Mouse (Mus musculus): Measurements from ENCODE around the gene Tmem95.

Tmem95 gene

DNA sequence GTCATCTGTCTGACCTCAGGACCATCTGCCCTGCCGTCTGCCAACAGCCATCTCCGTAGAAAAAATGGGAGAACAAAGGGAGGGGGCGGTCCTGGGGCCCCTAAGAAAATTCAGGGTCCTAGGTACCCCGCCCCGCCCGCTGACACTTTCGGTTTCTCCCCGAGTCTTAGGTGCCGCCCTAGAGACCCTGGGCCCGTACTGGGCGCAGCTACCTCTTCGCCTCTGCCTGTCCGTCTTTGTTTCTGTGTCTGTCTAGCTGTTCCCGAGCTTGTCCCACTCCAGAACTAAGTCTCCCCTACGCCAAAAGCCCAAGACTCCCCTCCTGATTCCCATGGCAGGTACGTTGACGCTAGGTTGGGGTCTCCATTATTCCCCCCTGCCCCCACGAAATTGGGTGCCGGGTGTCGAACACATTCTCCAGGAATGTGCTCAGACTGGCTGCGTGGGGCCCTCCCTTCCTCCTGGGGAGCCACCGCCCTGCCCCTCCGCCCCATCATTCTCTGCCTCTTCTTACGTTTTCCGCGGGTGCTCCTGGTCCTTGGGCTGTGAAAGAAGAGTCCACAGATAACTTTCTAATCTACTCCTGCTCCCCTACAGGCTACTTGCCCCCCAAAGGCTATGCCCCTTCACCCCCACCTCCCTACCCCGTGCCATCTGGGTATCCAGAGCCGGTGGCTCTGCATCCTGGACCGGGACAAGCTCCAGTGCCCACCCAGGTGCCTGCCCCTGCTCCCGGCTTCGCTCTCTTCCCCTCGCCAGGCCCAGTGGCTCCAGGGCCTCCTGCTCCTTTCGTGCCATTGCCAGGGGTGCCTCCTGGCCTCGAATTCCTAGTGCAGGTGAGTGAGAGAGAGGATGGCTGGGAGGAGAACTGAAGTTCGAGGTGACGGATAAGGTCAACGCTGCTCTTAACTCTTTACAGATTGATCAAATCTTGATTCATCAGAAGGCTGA is 30.8 kb downstream of the Tmem95 start:
- no peak for DNase-seq (ENCODE audit: low spot score)

DNA sequence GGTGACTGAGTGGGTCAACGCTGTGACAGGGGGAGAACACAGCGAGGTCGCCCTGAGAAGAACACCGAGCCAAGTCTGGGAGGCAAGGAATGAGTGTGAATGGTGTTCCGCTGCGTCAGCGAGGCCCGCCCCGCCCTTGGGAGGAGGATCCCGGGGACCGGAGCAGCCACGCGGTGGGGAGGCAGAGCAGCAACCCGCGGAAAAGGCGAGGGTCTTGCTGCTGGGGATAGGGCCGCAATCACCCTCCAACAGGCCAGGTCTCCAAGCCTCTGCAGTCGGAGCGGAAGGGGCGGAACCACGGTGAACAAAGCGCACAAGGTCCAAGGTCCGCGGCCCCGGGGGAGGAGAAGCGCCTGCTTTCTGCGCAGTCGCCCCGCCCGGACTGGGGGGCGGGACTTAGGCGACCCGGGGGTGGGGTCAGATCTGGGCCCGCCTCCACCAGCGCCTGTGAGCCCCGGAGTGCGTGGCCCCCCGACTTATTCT is 31.6 kb downstream of the Tmem95 start, which contains the start of gene Plscr3:
Gene Plscr3 (plus strand): TSS at position 179 of the 483 bp plus-strand sequence.
- DNase-seq (ENCODE audit: low spot score), result peak; percentile 88

- no peak for DNase-seq (ENCODE audit: low spot score)
These were observed 39.1 kb downstream of the Tmem95 start for GRCm38 (mm10) chr11:69838714-69839104.

DNA sequence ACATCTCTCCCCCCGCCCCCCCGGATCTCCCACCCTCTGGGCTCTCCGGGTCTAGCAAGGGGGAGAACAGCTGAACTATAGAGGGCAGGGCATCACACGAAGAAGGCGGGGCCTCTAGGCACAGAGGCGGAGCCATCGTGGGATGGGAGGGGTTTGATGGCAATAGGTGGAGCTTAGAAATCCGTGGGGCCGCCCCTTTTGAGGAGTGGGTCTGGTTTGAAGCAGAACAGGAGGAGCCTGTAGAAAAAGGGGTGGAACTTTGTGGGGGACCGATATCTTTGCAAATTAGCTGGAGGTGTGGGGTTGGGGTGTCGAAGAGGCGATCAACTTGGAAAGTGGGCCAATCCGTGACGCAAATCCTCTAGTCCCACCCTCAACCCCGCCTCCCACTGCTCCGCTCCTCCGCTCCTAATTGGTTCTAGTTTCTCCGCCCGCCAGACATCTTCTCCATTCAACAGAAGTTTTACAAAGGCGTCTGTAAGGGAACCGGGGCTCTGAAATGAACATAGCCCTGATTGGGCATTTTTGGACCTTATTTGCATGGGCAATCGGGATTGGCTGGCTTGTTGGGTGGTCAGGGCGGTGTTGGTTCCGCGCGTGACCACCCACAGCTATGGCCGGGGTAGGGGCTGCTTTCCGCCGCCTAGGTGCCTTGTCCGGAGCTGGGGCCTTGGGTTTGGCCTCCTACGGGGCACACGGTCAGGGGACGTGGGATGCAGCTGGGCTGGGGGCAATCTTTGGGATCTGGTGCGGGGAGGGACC is 39.7 kb downstream of the Tmem95 start, which contains the start of gene Tmem256:
Gene Tmem256 (plus strand): TSS at position 563 of the 762 bp plus-strand sequence.
- DNase-seq (ENCODE audit: low spot score), result peak; percentile 96

- DNase-seq (ENCODE audit: low spot score), result no peak
These were observed 40.2 kb downstream of the Tmem95 start, which contains the start of gene Nlgn2 for GRCm38 (mm10) chr11:69837604-69837951. TSS of gene Nlgn2 (minus strand) at chr11:69837784.

- DNase-seq (ENCODE audit: low spot score), result no peak
These were observed 40.9 kb downstream of the Tmem95 start for GRCm38 (mm10) chr11:69836703-69837576.

- no peak for DNase-seq (ENCODE audit: low spot score)
These were observed 41.9 kb downstream of the Tmem95 start for GRCm38 (mm10) chr11:69835966-69836335.

DNA sequence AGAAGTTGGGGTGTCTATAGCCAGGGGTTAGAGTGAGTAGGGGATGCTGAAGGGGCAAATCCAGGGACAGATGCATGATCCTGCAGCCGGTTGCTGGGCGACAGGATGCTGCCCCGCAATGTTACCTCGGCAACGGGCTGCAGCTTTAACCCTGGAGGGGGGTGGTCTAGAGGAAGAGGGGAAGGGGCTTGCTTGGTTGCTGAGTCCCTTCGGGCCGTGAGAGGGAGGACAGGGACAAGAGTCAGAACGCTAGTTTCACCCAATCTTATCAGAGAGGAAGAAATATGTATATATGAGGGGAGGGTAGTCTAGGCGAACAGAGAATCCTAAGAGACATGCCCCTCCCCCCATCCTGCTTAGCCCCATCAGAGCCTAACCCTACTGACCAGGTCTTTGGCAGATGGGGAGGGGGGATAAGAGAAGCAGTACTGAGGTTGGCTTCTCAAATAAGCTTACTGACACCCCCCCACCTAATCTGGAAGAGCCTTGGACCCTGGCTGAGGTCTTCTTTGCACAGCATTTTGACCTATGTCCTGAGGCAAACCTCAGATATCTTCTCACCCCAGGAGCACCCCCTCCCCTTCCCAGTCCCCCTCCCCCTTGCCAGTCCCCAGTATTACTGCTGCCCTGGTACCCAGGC is 42.4 kb downstream of the Tmem95 start:
- no peak for DNase-seq (ENCODE audit: low spot score)

- no peak for DNase-seq (ENCODE audit: low spot score)
These were observed 43.7 kb downstream of the Tmem95 start for GRCm38 (mm10) chr11:69834001-69834549.

DNA sequence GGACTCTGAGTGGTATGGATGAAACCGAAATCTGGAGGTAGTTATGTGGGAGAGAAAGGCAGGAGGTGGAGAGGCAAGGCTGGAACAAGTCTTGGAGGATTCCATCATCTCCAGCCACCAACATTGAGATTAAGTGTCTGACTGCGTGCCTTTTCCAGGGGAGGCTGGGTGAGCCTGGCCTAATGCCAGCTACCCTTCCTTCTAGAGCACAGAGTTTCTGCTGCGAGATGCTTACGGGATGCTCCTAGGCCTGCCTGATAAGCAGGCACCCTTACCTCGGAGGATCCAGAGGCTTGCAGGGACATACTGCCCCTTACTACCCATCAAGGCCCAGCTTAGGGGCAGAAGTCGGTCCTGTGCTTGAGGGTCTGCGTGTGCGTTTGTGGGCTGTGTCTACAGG is 44.3 kb downstream of the Tmem95 start:
- no peak for DNase-seq (ENCODE audit: low spot score)

DNA sequence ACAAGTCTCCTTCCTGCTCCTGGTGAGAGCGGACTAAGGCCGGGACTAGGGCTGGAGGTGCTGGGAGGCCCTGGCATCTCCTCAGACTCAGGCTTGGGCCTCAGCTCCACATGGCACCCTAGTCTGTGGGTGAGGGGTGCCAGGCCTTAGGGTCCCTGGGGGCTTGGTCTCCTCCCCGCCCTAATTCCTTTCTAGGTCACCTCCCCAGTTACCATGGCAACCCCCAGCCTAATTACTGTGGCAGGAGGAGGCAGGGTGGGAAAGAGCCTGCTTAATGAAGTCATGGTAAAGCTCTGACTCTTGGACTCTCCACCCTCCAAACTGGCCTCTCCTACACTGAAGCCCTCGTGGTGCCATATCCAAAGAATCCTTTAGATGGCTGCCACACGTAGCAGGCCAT is 49.0 kb downstream of the Tmem95 start:
- DNase-seq (ENCODE audit: low spot score), result no peak
